Mouse (Mus musculus) megakaryocyte, adult 5-6 weeks (primary cell): ENCODE measurements around the gene Anks1. TPM values are rescaled to one million over a fixed set of nuclear protein-coding genes. Genes with fewer than 3 reads are reported as not detected.
"Not testable (repeated sequence)": the region's sequence is repeated elsewhere in the genome, so short reads cannot be mapped to it uniquely, and the experiment has no call there.

Experiments
- ATAC-seq: 2 replicates; pipeline ENCODE4 v1.8.0; 2016; ENCODE audit warnings: mild to moderate bottlenecking, inconsistent platforms; ENCODE audit not compliant: poor library complexity, severe bottlenecking
- total RNA-seq, 2 experiments: library from RNA; stranded (forward) in 1 of 2; stranded (reverse) in 1 of 2; fragments of 153-499, 151-499 nt in 1 of 2; fragments of 221-1000, 200-1000 nt in 1 of 2; gene quantifications; 2 replicates each; pipeline versions ENCODE4 v1.2.3 to v1.2.4; 2015 to 2017

Gene Anks1
- total RNA-seq, 2 experiments from 2014 or later: 22.6 to 25.9 TPM

DNA sequence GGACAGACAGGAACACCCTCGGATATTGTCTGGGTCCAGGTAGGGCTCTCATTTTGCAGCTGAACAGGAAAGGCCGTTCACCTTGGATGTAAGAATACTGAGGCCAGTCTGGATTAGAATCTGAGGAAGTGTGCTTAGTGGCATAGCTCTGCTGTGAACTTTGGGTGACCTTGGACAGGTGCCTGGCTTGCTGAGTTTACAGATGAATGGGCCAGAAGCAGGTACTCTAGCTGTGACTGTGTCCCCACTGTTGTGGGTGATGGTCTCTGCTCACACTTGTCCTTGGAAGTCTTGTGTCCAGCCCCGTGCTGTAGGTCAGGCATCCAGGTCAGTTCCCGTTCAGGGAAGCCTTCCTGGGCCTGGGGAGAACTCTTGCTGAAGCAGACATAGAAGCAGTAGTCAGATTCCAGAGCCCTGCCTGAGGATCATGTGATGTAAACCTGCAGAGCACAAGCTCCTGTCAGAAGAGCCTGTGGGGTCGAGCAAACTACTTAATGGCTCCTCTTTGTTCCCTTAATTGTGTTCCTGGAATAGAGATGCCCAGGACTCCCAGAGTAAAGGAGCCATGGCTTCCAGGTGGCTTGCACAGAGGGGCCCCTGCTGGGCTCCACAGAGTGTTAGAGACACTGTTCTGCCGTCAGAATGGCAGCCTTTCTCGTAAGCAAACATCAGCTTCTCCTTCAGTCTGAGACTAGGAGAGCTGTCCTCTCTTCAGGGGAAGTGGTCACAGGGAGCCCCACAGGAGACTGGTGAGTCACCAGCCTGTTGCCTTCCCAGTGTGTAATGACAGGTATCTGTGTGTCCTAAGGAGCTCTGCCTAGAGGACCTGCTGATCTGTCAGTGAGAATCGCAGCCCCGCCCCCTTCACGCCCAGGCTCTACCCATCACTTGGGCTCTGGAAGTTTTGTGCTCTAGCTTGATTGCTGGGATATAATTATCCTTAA is 85.2 kb downstream of the Anks1 start:
- peak; percentile 72 for ATAC-seq

DNA sequence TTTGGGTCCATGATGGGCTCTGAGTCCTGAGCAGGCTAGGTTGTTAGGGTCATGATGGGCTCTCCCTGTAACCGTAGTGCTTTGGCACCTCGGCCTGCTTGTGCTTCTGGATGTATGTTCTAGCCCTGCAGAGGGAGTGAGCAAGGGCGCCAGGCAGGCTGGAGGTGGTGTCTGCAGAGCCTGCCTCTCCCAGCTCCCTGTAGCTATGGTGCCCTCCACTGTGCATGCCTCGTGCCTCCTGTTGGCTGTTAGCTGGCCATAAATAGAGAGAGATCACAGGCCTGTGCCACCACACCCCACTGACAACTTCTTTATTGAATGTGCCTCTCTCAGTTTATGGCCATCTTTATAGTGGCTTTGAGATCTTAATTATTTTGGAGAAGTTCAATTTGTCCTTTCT is 87.2 kb downstream of the Anks1 start:
- ATAC-seq: no peak

DNA sequence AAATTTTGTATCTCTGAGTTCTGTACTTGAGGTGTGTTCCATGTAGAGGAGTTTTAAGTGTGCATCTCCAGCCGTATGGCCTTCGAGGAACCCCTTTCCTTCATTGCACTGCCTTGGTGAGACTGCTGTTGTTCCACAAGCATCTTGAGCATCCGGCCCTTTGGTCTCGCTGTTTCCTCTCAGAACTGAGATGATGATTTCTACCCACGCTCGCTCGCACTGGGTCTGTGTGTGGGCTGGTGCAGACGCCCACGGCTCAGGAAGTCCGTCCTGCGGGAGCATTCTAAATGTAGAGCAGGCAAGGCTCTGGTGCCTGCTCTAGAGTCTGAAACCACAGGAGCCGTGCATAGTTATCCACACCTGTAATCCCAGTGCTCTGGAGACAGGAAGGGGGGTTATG is 88.1 kb downstream of the Anks1 start:
- ATAC-seq: no peak

DNA sequence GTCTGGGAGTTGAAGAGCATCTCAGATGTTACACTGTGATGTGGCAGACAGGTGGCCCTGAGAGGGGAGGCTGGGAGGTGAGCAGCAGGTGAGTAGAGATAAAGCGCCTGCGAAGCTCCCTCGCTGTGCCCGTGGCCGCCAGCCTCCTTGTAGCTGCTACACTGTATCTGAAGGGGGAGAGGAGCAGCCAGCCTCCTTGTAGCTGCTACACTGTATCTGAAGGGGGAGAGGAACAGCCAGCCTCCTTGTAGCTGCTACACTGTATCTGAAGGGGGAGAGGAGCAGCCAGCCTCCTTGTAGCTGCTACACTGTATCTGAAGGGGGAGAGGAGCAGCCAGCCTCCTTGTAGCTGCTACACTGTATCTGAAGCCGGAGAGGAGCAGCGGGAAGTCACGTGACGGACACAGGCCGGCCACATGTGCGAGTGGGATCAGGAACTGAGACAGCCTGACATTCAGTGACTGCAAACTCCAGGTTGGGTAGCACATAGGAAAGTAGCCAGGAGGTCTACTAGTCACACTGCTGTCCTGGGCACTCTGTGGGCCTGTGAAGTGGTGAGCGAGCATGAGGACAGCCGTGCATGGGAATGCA is 90.7 kb downstream of the Anks1 start:
- ATAC-seq: not testable (repeated sequence)

DNA sequence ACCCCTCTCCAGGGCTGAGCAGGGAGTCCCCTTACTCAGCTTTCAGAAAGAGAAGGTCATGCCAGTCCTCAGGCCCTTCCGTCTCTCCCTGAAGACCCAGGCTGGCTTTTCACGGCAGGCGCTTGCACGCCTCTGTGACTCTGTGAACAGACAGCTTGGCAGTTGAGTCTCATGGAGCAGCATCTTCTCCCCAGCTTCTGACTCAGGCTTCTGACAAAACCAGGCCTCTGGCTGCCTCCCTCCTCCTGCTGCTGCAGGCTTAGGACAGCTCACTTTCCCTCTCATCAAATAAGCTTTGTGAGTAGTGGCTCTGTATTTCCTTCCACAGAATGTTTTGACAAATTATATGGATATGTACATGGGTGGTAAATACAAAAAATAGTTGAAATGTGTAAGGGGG is 91.3 kb downstream of the Anks1 start:
- no peak for ATAC-seq

DNA sequence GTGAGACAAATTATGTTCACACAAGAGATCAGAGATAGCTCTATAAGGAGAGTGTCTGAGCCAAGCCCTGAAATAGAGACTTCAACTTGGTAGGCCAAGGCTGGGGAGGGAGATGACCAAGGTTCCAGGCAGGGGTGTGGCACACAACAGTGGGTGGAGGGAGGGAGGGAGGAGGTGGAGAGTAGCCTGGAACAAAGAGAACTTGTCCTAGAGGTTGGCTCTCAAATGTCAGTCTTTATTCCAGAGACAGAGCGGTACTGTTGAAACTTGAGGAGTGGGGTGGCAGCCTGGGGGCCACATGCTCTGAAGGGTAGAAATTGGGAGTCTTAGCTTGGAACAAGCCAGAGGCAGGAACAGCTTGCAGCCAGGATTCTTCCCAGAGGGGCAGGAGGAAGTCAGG is 91.7 kb downstream of the Anks1 start:
- ATAC-seq: no peak

DNA sequence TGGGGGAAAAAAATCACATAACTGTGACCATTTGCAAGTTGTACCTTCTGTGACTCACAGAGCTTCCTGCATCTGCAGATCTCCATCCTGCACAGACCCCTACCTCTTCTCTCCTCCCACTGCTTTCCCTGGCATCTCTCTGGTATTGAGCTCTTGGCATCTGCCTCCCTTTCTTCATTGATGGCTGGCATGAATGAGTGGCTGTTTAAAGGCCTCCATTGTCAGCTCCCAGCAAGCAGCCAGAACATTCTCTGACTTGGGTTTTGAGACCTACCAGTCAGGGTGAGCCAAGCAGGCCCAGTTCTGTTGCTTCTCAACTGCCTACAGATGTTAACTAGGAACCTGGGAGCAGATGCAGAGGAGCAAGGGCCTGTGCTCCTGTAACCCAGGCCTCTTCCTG is 96.3 kb downstream of the Anks1 start:
- ATAC-seq: no peak

DNA sequence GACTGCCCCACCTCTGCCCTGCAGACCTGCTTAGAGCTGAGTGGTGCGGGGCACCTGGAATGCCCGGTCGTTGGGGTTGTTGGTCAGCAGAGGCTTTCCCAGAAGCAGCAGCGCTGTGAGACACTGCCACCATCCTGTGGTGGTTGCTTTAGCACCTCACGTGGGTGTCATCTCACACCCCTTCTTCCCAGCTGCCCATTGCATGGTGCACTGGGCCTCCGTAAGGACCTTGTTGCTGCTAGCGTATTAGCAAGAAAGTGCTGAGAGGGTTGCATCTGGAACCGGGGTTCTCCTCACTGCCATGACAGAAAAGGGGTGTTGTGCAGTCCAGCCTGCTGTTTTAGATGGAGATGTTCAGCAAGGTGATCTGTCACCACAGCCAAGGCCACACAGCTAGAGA is 97.1 kb downstream of the Anks1 start:
- peak; percentile 27; the same call in 1 of the 2 replicates for ATAC-seq

DNA sequence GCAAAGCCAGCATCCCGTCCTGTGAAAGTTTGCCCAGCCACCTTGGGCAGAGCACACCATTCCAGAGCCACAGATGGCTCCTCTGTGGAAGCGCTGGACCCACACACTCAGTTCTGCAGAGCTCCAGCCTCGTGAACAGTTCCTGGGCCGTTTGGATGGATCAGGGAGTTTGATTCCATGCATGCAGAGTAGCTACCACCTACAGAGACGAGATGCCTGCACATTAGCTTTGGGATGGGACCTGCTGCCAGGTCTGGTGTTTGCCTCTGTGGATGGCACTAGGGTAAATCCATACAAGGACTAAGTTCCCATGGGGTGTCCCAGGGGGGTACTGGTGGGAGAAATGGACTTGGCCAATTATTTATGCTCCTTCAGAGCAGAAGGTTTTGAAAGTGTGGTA is 97.5 kb downstream of the Anks1 start:
- ATAC-seq: no peak

DNA sequence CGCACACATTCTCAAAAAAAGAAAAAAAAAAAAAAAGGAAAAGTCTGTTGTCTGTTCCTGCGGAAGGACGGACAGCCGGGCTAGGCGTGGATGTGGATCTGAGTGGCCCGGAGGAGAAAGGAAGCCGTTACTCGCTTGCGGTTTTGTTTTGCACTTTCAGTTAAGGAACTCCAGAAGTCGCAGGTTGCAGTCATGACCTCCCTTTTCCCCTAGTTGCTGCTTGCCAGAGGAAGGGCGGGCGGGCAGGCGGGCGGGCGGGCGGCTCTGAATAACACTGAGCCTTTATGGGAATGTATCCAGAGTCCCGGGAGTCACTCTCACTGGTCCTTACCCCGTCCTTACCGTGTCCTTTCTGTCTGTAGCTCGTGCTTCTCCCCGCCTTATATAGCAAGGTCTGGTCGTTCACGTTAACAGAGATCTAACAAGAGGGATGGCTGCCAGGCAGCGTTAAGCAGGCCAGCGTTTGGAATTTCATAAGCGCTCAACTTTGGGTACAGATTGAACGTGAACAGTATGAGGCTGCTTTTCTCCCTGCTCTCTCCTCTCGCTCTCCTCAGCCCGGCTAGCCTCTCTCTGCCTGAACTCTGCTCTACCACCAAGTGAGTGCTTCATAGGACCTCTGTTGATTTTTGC is 98.2 kb downstream of the Anks1 start:
- peak; percentile 71 for ATAC-seq

DNA sequence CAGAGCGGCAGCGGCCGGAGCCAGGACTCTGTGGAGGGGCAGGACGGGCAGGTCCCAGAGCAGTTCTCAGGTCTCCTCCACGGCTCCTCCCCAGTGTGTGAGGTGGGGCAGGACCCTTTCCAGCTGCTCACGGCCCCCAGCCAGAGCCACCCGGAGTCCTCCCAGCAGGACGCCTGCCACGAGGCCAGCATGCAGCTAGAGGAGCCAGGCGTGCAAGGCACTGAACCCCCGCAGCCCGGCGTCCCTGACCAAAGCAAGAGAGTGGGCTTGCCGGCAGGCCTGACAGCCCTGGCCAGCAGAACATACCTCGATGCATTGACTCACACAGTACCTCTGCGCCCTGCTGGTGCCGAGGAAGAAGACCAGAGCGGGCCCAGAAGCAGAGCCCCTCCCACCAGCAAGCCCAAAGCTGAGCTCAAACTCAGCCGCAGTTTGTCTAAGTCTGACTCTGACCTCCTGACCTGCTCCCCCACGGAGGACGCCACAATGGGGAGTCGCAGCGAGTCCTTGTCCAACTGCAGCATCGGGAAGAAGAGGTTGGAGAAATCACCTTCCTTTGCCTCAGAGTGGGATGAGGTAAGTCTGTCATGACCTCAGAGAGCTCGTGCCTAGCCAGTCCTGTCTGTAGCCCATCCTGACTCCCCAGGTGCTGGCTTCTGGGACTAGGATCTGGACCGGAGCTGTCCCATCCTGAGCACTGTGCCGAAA is 98.9 kb downstream of the Anks1 start:
- ATAC-seq: peak; percentile 47

DNA sequence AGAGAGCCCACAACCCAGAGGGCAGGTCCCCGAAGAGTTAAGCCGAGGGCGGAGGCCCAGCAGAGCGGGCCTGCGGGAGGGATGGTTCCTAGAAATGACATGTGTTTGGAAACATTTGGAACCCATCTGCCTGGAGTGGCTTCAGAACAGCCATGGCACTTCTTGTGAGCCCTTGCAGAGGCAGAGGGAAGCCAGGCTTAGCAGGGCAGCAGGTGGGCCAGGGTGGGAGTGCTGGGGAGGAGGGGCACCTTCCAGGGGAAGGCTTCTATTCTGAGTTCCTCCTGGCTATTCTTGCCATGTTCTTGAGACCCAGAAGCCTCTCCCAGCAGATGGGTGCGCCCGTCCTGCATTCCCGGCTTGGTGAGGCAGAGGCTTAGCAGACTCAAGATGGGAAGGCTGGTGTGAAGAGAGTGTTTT is 99.5 kb downstream of the Anks1 start:
- ATAC-seq: no peak

DNA sequence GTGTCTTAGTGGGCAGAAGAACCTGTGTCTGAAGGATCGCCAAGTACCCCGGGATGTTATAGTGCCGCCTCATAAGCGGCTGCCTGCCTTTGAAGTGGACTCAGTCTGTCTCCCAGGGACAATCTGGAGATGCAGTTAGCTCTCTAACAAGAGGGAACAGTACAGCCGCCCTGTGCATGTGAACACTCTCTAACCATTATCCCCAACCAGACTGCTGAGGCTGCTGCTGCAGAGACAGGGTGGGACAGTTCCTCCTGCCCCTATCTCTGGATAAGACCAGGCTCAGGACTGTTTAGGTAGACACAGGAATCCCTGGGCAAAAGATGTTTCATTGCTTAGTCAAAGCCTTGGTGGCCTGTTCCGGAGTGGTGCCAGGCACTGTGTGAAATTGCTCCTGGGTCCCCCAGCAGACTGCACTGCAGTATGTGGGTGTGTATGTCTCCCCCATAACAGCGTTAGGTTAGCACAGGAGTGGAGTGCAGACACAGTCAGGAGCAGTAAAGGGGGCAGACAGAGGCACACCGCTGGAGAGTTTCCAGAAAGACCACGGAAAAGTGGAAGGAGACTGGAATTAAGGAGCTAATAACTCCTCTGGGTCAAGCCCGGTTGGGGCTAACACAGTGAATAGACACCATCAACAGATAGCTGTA is 100.1 kb downstream of the Anks1 start:
- no peak for ATAC-seq

DNA sequence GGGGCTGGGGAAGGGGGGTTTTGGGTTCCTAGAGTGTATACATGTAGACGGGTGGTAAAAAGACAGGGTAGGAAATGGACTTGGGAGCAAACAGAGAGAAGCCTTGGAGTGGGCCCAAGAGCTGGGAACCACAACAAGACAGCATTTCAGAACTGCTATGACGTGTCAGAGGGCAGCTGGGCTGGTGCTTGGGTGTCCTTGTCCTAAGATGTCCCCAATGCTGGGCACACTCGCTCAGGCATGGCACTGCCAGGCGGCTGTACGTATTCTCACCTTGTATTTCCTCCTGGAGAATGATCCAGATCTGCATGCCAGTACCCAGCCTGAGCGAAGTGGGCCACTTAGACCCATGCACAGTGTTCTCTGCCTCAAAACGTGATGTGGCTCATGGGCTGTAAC is 100.6 kb downstream of the Anks1 start:
- no peak for ATAC-seq

DNA sequence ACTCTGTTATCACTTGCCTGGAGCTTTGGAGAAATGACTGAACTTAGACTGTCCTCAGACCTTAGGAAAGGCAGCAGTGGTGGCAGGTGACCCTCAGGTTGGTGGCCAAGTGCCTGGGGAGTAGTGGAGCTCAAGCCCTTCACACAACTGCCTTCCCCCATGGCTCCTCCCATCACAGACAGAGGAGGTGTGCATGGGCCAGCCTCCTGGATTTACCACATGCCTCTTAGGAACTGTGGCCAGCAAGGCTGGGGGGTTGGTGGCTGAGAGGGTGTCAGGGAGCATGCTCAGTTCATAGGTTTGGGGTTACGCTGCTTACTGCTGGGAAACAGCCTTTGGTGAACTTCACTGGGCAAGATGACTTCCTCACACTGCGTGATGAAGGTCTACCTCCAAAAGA is 101.8 kb downstream of the Anks1 start:
- ATAC-seq: no peak

DNA sequence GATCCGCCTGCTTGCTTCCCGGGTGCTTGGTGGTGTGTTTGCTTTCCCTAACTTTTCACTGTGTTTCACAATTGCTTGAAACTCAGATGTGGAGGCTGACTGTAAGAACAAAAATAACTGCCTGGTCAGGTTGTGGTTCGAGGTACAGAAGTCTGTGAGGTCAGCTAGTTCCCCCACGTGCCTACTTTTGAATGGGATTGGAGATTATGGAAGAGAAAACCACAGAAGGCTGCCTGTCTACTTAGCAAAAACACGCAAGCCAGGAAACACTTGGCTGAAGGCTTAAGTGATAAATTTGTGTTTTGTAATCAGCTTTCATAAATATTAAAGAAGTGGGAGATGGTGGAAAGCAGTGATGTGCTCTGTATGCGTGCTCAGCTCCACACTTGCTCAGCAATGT is 103.7 kb downstream of the Anks1 start:
- ATAC-seq: no peak

DNA sequence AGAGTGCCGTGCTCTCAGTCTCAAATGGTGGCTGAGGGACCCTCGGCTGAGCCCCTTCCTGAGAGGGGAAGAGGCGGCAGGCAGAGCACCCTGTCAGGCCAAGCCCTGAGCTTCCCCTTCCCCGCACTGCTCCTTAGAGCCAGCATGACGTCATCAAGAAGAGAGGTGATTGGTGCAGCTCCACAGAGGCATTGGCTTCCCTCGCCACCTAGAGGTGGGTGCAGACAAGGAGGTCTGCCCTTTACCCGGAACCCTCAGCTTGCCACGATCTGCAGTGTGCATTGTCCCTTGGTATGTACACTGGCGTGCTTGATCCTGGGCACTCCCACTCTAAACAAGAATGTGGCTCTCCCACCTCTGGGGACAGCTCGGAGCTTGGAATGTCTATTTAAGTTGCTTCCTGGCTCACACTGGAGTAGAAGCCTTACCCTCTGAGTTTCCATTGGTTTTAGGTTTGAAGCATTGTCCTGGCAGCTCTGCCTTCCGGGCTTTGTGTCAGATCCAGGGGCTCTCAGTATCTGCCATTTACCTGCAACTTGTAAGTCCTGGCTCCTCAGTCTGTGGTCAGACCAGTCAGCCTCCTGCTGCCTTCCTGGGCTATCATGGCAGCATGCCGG is 104.3 kb downstream of the Anks1 start:
- ATAC-seq: peak; percentile 72

DNA sequence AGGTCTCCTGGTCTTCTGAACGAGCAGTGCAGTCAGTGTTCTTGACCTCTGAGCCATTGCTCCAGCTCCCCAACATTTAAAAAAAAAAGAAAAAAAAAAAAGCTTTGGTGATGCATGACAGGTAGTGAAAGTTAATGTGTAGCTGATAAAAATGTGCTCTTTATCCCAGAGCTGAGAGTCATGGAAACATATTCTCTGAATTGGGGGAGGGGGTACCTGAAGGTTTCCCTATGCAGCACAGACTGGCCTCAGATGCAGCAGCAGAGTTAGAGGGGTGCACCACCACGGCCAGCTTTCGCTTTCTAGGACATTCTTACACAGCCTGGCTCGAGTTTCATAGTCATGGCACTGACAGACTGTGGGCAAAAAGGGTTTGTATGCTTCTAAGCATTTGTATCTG is 105.3 kb downstream of the Anks1 start:
- no peak for ATAC-seq

DNA sequence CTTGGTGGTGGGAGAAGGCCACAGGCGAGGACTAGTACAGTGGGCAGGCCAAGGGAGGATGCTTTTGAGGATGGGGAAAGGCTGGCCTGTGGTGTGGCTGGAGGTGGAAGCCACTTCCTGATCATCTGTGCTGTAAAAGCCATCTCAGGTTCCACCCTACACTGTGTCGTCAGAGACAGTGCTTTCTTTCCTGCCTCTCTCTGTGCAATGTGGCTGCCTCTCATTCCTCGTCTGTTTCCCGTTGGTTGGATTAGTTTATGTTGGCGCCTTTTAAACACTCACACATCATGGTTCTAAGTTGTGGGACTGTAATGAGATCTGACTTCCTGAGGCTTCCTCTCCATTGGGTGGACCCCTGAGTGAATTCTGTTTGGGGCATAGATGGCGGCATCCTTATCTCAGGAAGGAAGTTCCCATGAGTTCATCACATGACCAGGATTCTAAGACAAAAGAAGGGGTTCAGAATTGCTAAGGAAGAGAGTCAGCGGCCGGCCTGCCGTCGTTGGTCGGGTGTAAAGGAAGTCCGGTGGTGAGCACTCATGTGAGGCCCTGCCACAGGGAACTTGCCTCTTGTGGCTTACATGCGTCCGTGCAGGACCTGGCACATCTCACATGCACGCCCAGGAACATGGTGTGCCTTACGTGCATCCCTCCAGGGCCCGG is 106.1 kb downstream of the Anks1 start:
- peak; percentile 70 for ATAC-seq
